Mouse (Mus musculus) limb, embryonic 10.5 days (tissue): ENCODE measurements at regions not wholly inside any gene's neighbourhood (a gene's known extent, or its start where the extent isn't known, plus 50 kb on each side); places are given as distances from the start of the nearest gene placed in this dataset.

Experiments used
- DNase-seq: peaks from one replicate; pipeline ENCODE4 v3.0.0-alpha.2; 2017; ENCODE audit warnings: low spot score
- H3K27ac ChIP-seq: fragments of 300-500 bp; sonication (generic); 2 replicates; pipeline ENCODE4 v1.5.1; 2016; ENCODE audit warnings: mild to moderate bottlenecking
- H3K27me3 ChIP-seq: fragments of 300-500 bp; sonication (generic); 2 replicates; pipeline ENCODE4 v1.6.1; 2016; ENCODE audit warnings: low read depth, mild to moderate bottlenecking; ENCODE audit not compliant: poor library complexity, severe bottlenecking
- H3K36me3 ChIP-seq: fragments of 300-500 bp; sonication (generic); 2 replicates; pipeline ENCODE4 v1.6.1; 2016; ENCODE audit warnings: mild to moderate bottlenecking, moderate library complexity
- H3K4me1 ChIP-seq: fragments of 300-500 bp; sonication (generic); 2 replicates; pipeline ENCODE4 v1.6.1; 2016
- H3K4me3 ChIP-seq: fragments of 300-500 bp; sonication (generic); 2 replicates; pipeline ENCODE4 v1.5.1; 2016; ENCODE audit warnings: mild to moderate bottlenecking, moderate library complexity
- H3K9me3 ChIP-seq: fragments of 300-500 bp; sonication (generic); replicated peaks from 2 replicates; pipeline ENCODE4 v1.6.1; 2016; ENCODE audit warnings: mild to moderate bottlenecking
- WGBS: fragments of 180-500 bp; shearing (Covaris S2); methylation state at CpG from one replicate; pipeline ENCODE4 v1.1.7; 2016; 5-methylcytosine and 5-hydroxymethylcytosine counted together

GRCm38 (mm10) chr6:99976144-99976543 lies 250.0 kb upstream of the Prok2 start:
- H3K27me3 ChIP-seq: peaks cover 88% of the 10 kb centered on the region
- no peaks in the 10 kb centered on the region for H3K9me3 ChIP-seq
- no peak overlapping the region for H3K4me3 ChIP-seq
- DNase-seq: no peak
- no peak overlapping the region for H3K27ac ChIP-seq
- WGBS: 75% methylated on average over 5 of the region's 5 CpGs
- H3K4me1 ChIP-seq: peaks cover 22% of the 10 kb centered on the region
- H3K36me3 ChIP-seq: no peaks in the 10 kb centered on the region

- Histone ChIP-seq H3K27me3 (peaks cover 87% of the 10 kb centered on the region), H3K4me3 (no peak overlapping the region), H3K9me3 (no peaks in the 10 kb centered on the region), H3K4me1 (peaks cover 26% of the 10 kb centered on the region), H3K27ac (no peak overlapping the region), H3K36me3 (no peaks in the 10 kb centered on the region)
- WGBS: 84% methylated on average over 7 of the region's 7 CpGs
- no peak for DNase-seq
These were observed 249.3 kb upstream of the Prok2 start for GRCm38 (mm10) chr6:99975486-99975885.

GRCm38 (mm10) chr6:99974464-99974863 lies 248.3 kb upstream of the Prok2 start:
- WGBS: 83% methylated on average over 4 of the region's 4 CpGs
- H3K4me1 ChIP-seq: peaks cover 26% of the 10 kb centered on the region
- no peaks in the 10 kb centered on the region for H3K9me3 ChIP-seq
- H3K36me3 ChIP-seq: no peaks in the 10 kb centered on the region
- no peak overlapping the region for H3K4me3 ChIP-seq
- no peak overlapping the region for H3K27ac ChIP-seq
- peaks cover 79% of the 10 kb centered on the region for H3K27me3 ChIP-seq
- DNase-seq: no peak

GRCm38 (mm10) chr6:99971376-99971775 lies 245.2 kb upstream of the Prok2 start:
- DNase-seq: no peak
- 57% methylated on average over 9 of the region's 9 CpGs for WGBS

GRCm38 (mm10) chr6:99968889-99969288 lies 242.7 kb upstream of the Prok2 start:
- 68% methylated on average over 5 of the region's 5 CpGs for WGBS
- no peak for DNase-seq
- Histone ChIP-seq H3K27me3 (peaks cover 52% of the 10 kb centered on the region), H3K4me1 (peaks cover 15% of the 10 kb centered on the region), H3K36me3 (no peaks in the 10 kb centered on the region), H3K9me3 (no peaks in the 10 kb centered on the region), H3K27ac (no peak overlapping the region), H3K4me3 (no peak overlapping the region)

More at GRCm38 (mm10) chr6:99971376-99971775, 245.2 kb upstream of the Prok2 start:
- H3K4me3 ChIP-seq: no peak overlapping the region
- no peaks in the 10 kb centered on the region for H3K36me3 ChIP-seq
- no peaks in the 10 kb centered on the region for H3K9me3 ChIP-seq
- H3K27ac ChIP-seq: peak overlapping the region; percentile 42; the same call in 1 of the 2 replicates
- peaks cover 64% of the 10 kb centered on the region for H3K27me3 ChIP-seq
- peaks cover 21% of the 10 kb centered on the region for H3K4me1 ChIP-seq

GRCm38 (mm10) chr6:99967465-99967864 lies 241.3 kb upstream of the Prok2 start:
- no peaks in the 10 kb centered on the region for H3K9me3 ChIP-seq
- 89% methylated on average over 6 of the region's 6 CpGs for WGBS
- no peak overlapping the region for H3K27ac ChIP-seq
- no peak for DNase-seq
- H3K4me1 ChIP-seq: peaks cover 8% of the 10 kb centered on the region; the same call in 1 of the 2 replicates
- no peak overlapping the region for H3K4me3 ChIP-seq
- peaks cover 42% of the 10 kb centered on the region for H3K27me3 ChIP-seq
- no peaks in the 10 kb centered on the region for H3K36me3 ChIP-seq

- Histone ChIP-seq H3K27me3 (peaks cover 37% of the 10 kb centered on the region), H3K4me1 (peaks cover 6% of the 10 kb centered on the region), H3K4me3 (no peak overlapping the region), H3K9me3 (no peaks in the 10 kb centered on the region), H3K27ac (no peak overlapping the region), H3K36me3 (no peaks in the 10 kb centered on the region)
- WGBS: 79% methylated on average over 3 of the region's 3 CpGs
- no peak for DNase-seq
These were observed 238.3 kb upstream of the Prok2 start for GRCm38 (mm10) chr6:99964540-99964939.

- Histone ChIP-seq H3K27me3 (peaks cover 32% of the 10 kb centered on the region), H3K4me1 (peaks cover 11% of the 10 kb centered on the region), H3K4me3 (no peak overlapping the region), H3K27ac (no peak overlapping the region), H3K36me3 (no peaks in the 10 kb centered on the region), H3K9me3 (no peaks in the 10 kb centered on the region)
- DNase-seq: no peak
- 83% methylated on average over 4 of the region's 4 CpGs for WGBS
These were observed 237.8 kb upstream of the Prok2 start for GRCm38 (mm10) chr6:99964007-99964406.

- H3K27me3 ChIP-seq: peaks cover 53% of the 10 kb centered on the region
- H3K36me3 ChIP-seq: no peaks in the 10 kb centered on the region
- H3K9me3 ChIP-seq: no peaks in the 10 kb centered on the region
- no peak overlapping the region for H3K4me3 ChIP-seq
- peaks cover 30% of the 10 kb centered on the region for H3K4me1 ChIP-seq
- 75% methylated on average over 4 of the region's 4 CpGs for WGBS
- no peak overlapping the region for H3K27ac ChIP-seq
- DNase-seq: no peak
These were observed 233.2 kb upstream of the Prok2 start for GRCm38 (mm10) chr6:99959371-99959770.

- H3K4me3 ChIP-seq: no peak overlapping the region
- peaks cover 51% of the 10 kb centered on the region for H3K27me3 ChIP-seq
- H3K36me3 ChIP-seq: no peaks in the 10 kb centered on the region
- H3K27ac ChIP-seq: 0 out of 2 replicates have a peak overlapping the region, but pooled peaks have one; percentile 16
- DNase-seq: no peak
- no peaks in the 10 kb centered on the region for H3K9me3 ChIP-seq
- 84% methylated on average over 22 of the region's 22 CpGs for WGBS
- H3K4me1 ChIP-seq: peaks cover 43% of the 10 kb centered on the region
These were observed 228.9 kb upstream of the Prok2 start for GRCm38 (mm10) chr6:99954832-99955830.

GRCm38 (mm10) chr6:99953980-99954776 lies 228.0 kb upstream of the Prok2 start:
- 87% methylated on average over 11 of the region's 11 CpGs for WGBS
- H3K27me3 ChIP-seq: peaks cover 52% of the 10 kb centered on the region
- H3K27ac ChIP-seq: no peak overlapping the region
- no peak overlapping the region for H3K4me3 ChIP-seq
- no peaks in the 10 kb centered on the region for H3K36me3 ChIP-seq
- H3K4me1 ChIP-seq: peaks cover 34% of the 10 kb centered on the region
- DNase-seq: no peak
- no peaks in the 10 kb centered on the region for H3K9me3 ChIP-seq

GRCm38 (mm10) chr6:99950811-99951210 lies 224.6 kb upstream of the Prok2 start:
- no peak for DNase-seq
- H3K27me3 ChIP-seq: peaks cover 41% of the 10 kb centered on the region
- peaks cover 40% of the 10 kb centered on the region for H3K4me1 ChIP-seq
- H3K4me3 ChIP-seq: no peak overlapping the region
- H3K27ac ChIP-seq: no peak overlapping the region
- H3K36me3 ChIP-seq: no peaks in the 10 kb centered on the region
- 92% methylated on average over 8 of the region's 8 CpGs for WGBS
- H3K9me3 ChIP-seq: no peaks in the 10 kb centered on the region

- no peaks in the 10 kb centered on the region for H3K9me3 ChIP-seq
- no peak for DNase-seq
- peaks cover 27% of the 10 kb centered on the region for H3K4me1 ChIP-seq
- H3K27me3 ChIP-seq: peaks cover 47% of the 10 kb centered on the region
- H3K27ac ChIP-seq: no peak overlapping the region
- H3K4me3 ChIP-seq: no peak overlapping the region
- H3K36me3 ChIP-seq: no peaks in the 10 kb centered on the region
- WGBS: 64% methylated on average over 2 of the region's 2 CpGs
These were observed 220.7 kb upstream of the Prok2 start for GRCm38 (mm10) chr6:99946917-99947316.
